Comparison of ENCODE assay signal across 18 mouse cellular contexts in the genomic region with DNA sequence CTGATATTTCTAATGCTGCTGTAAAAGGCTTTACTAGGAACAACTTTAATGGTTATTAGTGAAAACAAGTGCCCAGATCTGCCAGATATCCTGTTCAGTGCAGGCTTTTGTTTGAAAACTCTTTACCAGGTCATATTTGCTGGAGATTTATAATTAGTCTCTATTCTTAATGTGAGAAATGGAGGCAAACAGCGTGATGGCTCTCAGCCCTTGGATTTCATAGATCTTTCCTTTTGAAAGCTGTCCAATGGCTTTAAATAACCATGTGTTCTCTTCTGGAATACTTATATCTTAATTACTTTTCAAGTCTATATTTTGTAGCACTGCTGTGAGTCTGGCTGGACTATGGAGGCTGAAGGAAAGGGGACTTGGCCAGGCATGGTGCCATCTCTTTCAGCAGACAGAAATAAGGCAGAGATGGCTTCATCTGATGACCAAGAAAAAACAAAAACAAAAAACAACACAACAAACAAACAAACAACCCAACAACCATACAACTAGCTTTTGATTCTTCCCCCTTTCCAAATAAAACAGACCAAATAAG.
DNase-seq lines count a peak whose midpoint lies in the region; ATAC-seq and TF ChIP-seq lines count a peak whose summit lies in the region.
"Had no signal": no experiment of that assay in that cellular context is flagged by ENCODE, and none has a peak within 500 bp of the region (broad histone marks: within the 10 kb centered on the region; RNA-seq: fewer than 3 reads in every experiment).

No protein-coding gene starts in this region.

- no peaks in the 10 kb centered on the region for H3K9me3 ChIP-seq in intestine, embryonic 14.5 days (ENCODE audit: control insufficient read depth, low read length)
- no peaks in the 10 kb centered on the region for H3K9me3 ChIP-seq in intestine, embryonic 15.5 days
- no peaks in the 10 kb centered on the region for H3K9me3 ChIP-seq in neural tube, embryonic 11.5 days (ENCODE audit: control insufficient read depth, low read length)
- no peaks in the 10 kb centered on the region for H3K9me3 ChIP-seq in hindbrain, postnatal 0 days (ENCODE audit: low read length)
- no peaks in the 10 kb centered on the region for H3K9me3 ChIP-seq in neural tube, embryonic 15.5 days (replicated peaks)
- no peaks in the 10 kb centered on the region for H3K9me3 ChIP-seq in lung, postnatal 0 days (ENCODE audit: low read length)
- H3K9me3 ChIP-seq: heart, embryonic 10.5 days had no signal

- no peak for TF ChIP-seq CTCF in hindbrain, postnatal 0 days (IDR thresholded peaks at IDR 0.05; ENCODE audit: low read depth)
- TF ChIP-seq CTCF in lung, postnatal 0 days (IDR thresholded peaks at IDR 0.05), result no peak

- 21% methylated on average over 1 of the region's 1 CpGs for WGBS in intestine, embryonic 14.5 days
- WGBS in intestine, embryonic 15.5 days, result 29% methylated on average over 1 of the region's 1 CpGs
- 37% methylated on average over 1 of the region's 1 CpGs for WGBS in neural tube, embryonic 11.5 days
- WGBS in hindbrain, postnatal 0 days, result 41% methylated on average over 1 of the region's 1 CpGs
- 17% methylated on average over 1 of the region's 1 CpGs for WGBS in neural tube, embryonic 15.5 days
- WGBS in lung, postnatal 0 days, result 66% methylated on average over 1 of the region's 1 CpGs

- H3K9ac ChIP-seq in intestine, embryonic 14.5 days (ENCODE audit: low read length), result no peak overlapping the region
- no peak overlapping the region for H3K9ac ChIP-seq in intestine, embryonic 15.5 days
- H3K9ac ChIP-seq in neural tube, embryonic 11.5 days (ENCODE audit: low read length), result no peak overlapping the region
- H3K9ac ChIP-seq in hindbrain, postnatal 0 days (replicated peaks; ENCODE audit: low read length), result no peak overlapping the region
- H3K9ac ChIP-seq in neural tube, embryonic 15.5 days (replicated peaks), result no peak overlapping the region
- H3K9ac ChIP-seq in lung, postnatal 0 days (replicated peaks; ENCODE audit: low read depth), result no peak overlapping the region

- no peak for TF ChIP-seq EP300 in lung, postnatal 0 days (IDR thresholded peaks at IDR 0.05)

- H3K4me1 ChIP-seq in intestine, embryonic 14.5 days (replicated peaks; ENCODE audit: control insufficient read depth, insufficient read depth, low read length), result peaks cover 21% of the 10 kb centered on the region; the same call in 1 of the 2 replicates
- H3K4me1 ChIP-seq in intestine, embryonic 15.5 days (replicated peaks), result peaks cover 10% of the 10 kb centered on the region; the same call in 1 of the 2 replicates
- peaks cover 20% of the 10 kb centered on the region for H3K4me1 ChIP-seq in neural tube, embryonic 11.5 days (ENCODE audit: control insufficient read depth, insufficient read depth, low read length)
- H3K4me1 ChIP-seq in hindbrain, postnatal 0 days (ENCODE audit: insufficient read depth, low read length), result peaks cover 10% of the 10 kb centered on the region
- peaks cover 19% of the 10 kb centered on the region for H3K4me1 ChIP-seq in neural tube, embryonic 15.5 days
- H3K4me1 ChIP-seq in lung, postnatal 0 days (ENCODE audit: insufficient read depth, low read depth, low read length), result no peaks in the 10 kb centered on the region
- H3K4me1 ChIP-seq: heart, embryonic 10.5 days; megakaryocyte, embryonic 14.5 days had no signal

- H3K4me2 ChIP-seq in intestine, embryonic 14.5 days (ENCODE audit: low read length), result 0 out of 2 replicates have a peak overlapping the region, but pooled peaks have one; percentile 13
- no peak overlapping the region for H3K4me2 ChIP-seq in intestine, embryonic 15.5 days (replicated peaks)
- H3K4me2 ChIP-seq in neural tube, embryonic 11.5 days (ENCODE audit: low read depth), result no peak overlapping the region
- H3K4me2 ChIP-seq in hindbrain, postnatal 0 days (ENCODE audit: low read depth, low read length), result peak overlapping the region; percentile 11; the same call in 1 of the 2 replicates
- peak overlapping the region; percentile 27 for H3K4me2 ChIP-seq in neural tube, embryonic 15.5 days
- H3K4me2 ChIP-seq in lung, postnatal 0 days (replicated peaks; ENCODE audit: low read depth, low read length), result no peak overlapping the region

- ATAC-seq in intestine, embryonic 14.5 days (replicated peaks; ENCODE audit: low FRiP score, low TSS enrichment, low read depth), result no peak
- no peak for ATAC-seq in intestine, embryonic 15.5 days
- ATAC-seq in neural tube, embryonic 11.5 days (ENCODE audit: insufficient read depth, low FRiP score, low TSS enrichment), result 0 out of 2 replicates have a peak, but pooled peaks have one; percentile 25
- ATAC-seq in hindbrain, postnatal 0 days, result no peak
- ATAC-seq in neural tube, embryonic 15.5 days (ENCODE audit: low FRiP score), result peak; percentile 24; the same call in 1 of the 2 replicates
- no peak for ATAC-seq in lung, postnatal 0 days
- ATAC-seq: activated CD4-positive, CD25-positive, alpha-beta regulatory T cell, adult 4 months had no signal

- no peak overlapping the region for H3K4me3 ChIP-seq in intestine, embryonic 14.5 days (ENCODE audit: low read depth, low read length)
- H3K4me3 ChIP-seq in intestine, embryonic 15.5 days (replicated peaks), result no peak overlapping the region
- H3K4me3 ChIP-seq in neural tube, embryonic 11.5 days (ENCODE audit: low read depth, low read length), result no peak overlapping the region
- H3K4me3 ChIP-seq in hindbrain, postnatal 0 days (ENCODE audit: low read length), result no peak overlapping the region
- no peak overlapping the region for H3K4me3 ChIP-seq in neural tube, embryonic 15.5 days (replicated peaks)
- H3K4me3 ChIP-seq in lung, postnatal 0 days (ENCODE audit: low read depth, low read length), result no peak overlapping the region
- H3K4me3 ChIP-seq: heart, embryonic 10.5 days; megakaryocyte, embryonic 14.5 days; myocyte had no signal

- no peaks in the 10 kb centered on the region for H3K27me3 ChIP-seq in intestine, embryonic 14.5 days (replicated peaks; ENCODE audit: control insufficient read depth, insufficient read depth, low read length)
- H3K27me3 ChIP-seq in intestine, embryonic 15.5 days (replicated peaks), result no peaks in the 10 kb centered on the region
- no peaks in the 10 kb centered on the region for H3K27me3 ChIP-seq in neural tube, embryonic 11.5 days (ENCODE audit: control insufficient read depth, insufficient read depth, low read length)
- H3K27me3 ChIP-seq in hindbrain, postnatal 0 days (ENCODE audit: insufficient read depth, low read length), result no peaks in the 10 kb centered on the region
- H3K27me3 ChIP-seq in neural tube, embryonic 15.5 days (replicated peaks), result no peaks in the 10 kb centered on the region
- H3K27me3 ChIP-seq in lung, postnatal 0 days (replicated peaks; ENCODE audit: insufficient read depth, low read length), result no peaks in the 10 kb centered on the region
- H3K27me3 ChIP-seq: megakaryocyte, embryonic 14.5 days had no signal

- H3K36me3 ChIP-seq in intestine, embryonic 14.5 days (ENCODE audit: control insufficient read depth, insufficient read depth, low read length), result no peaks in the 10 kb centered on the region
- no peaks in the 10 kb centered on the region for H3K36me3 ChIP-seq in intestine, embryonic 15.5 days
- no peaks in the 10 kb centered on the region for H3K36me3 ChIP-seq in neural tube, embryonic 11.5 days (ENCODE audit: control insufficient read depth, insufficient read depth, low read length)
- no peaks in the 10 kb centered on the region for H3K36me3 ChIP-seq in hindbrain, postnatal 0 days (ENCODE audit: insufficient read depth, low read length)
- no peaks in the 10 kb centered on the region for H3K36me3 ChIP-seq in neural tube, embryonic 15.5 days
- H3K36me3 ChIP-seq in lung, postnatal 0 days (ENCODE audit: insufficient read depth, low read length), result no peaks in the 10 kb centered on the region
- H3K36me3 ChIP-seq: heart, embryonic 10.5 days had no signal

- DNase-seq in intestine, embryonic 14.5 days (ENCODE audit: low spot score), result no peak
- no peak for DNase-seq in neural tube, embryonic 11.5 days (ENCODE audit: low spot score)
- no peak for DNase-seq in neural tube, embryonic 10.5 days (ENCODE audit: extremely low spot score, low spot score)
- peak; percentile 9 for DNase-seq in hindbrain, postnatal 0 days (ENCODE audit: low spot score)
- no peak for DNase-seq in thymus, postnatal 10 days (ENCODE audit: low spot score in 2 of 2)
- DNase-seq in lung, postnatal 0 days (ENCODE audit: low spot score), result no peak
- DNase-seq: cerebellum, adult 18-20 months; heart, postnatal 36 days; kidney, adult 8-10 months; liver; lung, adult 2 months; thymus, postnatal 4 days had no signal

- peak overlapping the region; percentile 84 for H3K27ac ChIP-seq in intestine, embryonic 14.5 days (ENCODE audit: low read depth)
- no peak overlapping the region for H3K27ac ChIP-seq in intestine, embryonic 15.5 days
- peak overlapping the region; percentile 14; the same call in 1 of the 2 replicates for H3K27ac ChIP-seq in neural tube, embryonic 11.5 days (ENCODE audit: low read depth, low read length)
- H3K27ac ChIP-seq in hindbrain, postnatal 0 days, result peak overlapping the region; percentile 54; the same call in 1 of the 2 replicates
- peak overlapping the region; percentile 68; the same call in 1 of the 2 replicates for H3K27ac ChIP-seq in neural tube, embryonic 15.5 days (replicated peaks)
- H3K27ac ChIP-seq in lung, postnatal 0 days (ENCODE audit: low read length), result no peak overlapping the region
- H3K27ac ChIP-seq: heart, embryonic 10.5 days had no signal

Comparison
In these comparisons a context has a peak if more than half of its experiments do, and no peak if none do; other contexts are left out.
1. H3K27ac ChIP-seq: peak in intestine, embryonic 14.5 days (single experiment), neural tube, embryonic 11.5 days (single experiment), hindbrain, postnatal 0 days (single experiment) and neural tube, embryonic 15.5 days (single experiment); none in intestine, embryonic 15.5 days (single experiment) and lung, postnatal 0 days (single experiment).
2. H3K4me2 ChIP-seq: peak in intestine, embryonic 14.5 days (single experiment), hindbrain, postnatal 0 days (single experiment) and neural tube, embryonic 15.5 days (single experiment); none in intestine, embryonic 15.5 days (single experiment), neural tube, embryonic 11.5 days (single experiment) and lung, postnatal 0 days (single experiment).
3. ATAC-seq: peak in neural tube, embryonic 11.5 days (single experiment) and neural tube, embryonic 15.5 days (single experiment); none in intestine, embryonic 14.5 days (single experiment), intestine, embryonic 15.5 days (single experiment), hindbrain, postnatal 0 days (single experiment) and lung, postnatal 0 days (single experiment).